Mouse (Mus musculus) splenic B cell, adult 2 months (primary cell): Measurements from ENCODE around the gene Olfr130.

ENCODE experiments used
- DNase-seq: peaks from one replicate; pipeline ENCODE4 v3.0.0-alpha.2; 2011; ENCODE audit warnings: low read depth, low spot score
- H3K27me3 ChIP-seq: 2 replicates; pipeline ENCODE4 v1.6.1; 2012; ENCODE audit warnings: mild to moderate bottlenecking, low read length, moderate library complexity, mixed read lengths; ENCODE audit not compliant: control insufficient read depth, poor library complexity, insufficient read depth, severe bottlenecking
- H3K36me3 ChIP-seq: 2 replicates; pipeline ENCODE4 v1.6.1; 2012; ENCODE audit warnings: mild to moderate bottlenecking, low read length, moderate library complexity, mixed read lengths; ENCODE audit not compliant: control insufficient read depth, poor library complexity, insufficient read depth, severe bottlenecking

Gene Olfr130

GRCm38 (mm10) chr17:38063621-38064020, at the start of gene Olfr130:
Gene Olfr130, plus strand, starts transcription at chr17:38063921.
- DNase-seq = no peak
- H3K27me3 ChIP-seq = no peaks in the 10 kb centered on the region
- H3K36me3 ChIP-seq = no peaks in the 10 kb centered on the region

GRCm38 (mm10) chr17:38016341-38016740, 47.4 kb upstream of the Olfr130 start:
- H3K27me3 ChIP-seq = no peaks in the 10 kb centered on the region
- no peaks in the 10 kb centered on the region for H3K36me3 ChIP-seq
- no peak for DNase-seq

GRCm38 (mm10) chr17:38026297-38026696, 37.4 kb upstream of the Olfr130 start:
- no peaks in the 10 kb centered on the region for H3K27me3 ChIP-seq
- DNase-seq = no peak
- no peaks in the 10 kb centered on the region for H3K36me3 ChIP-seq

- H3K27me3 ChIP-seq = no peaks in the 10 kb centered on the region
- H3K36me3 ChIP-seq = no peaks in the 10 kb centered on the region
- no peak for DNase-seq
Observed at GRCm38 (mm10) chr17:38059979-38060378, 3.7 kb upstream of the Olfr130 start, which contains the start of gene Olfr129. Gene Olfr129, minus strand, starts transcription at chr17:38060079.

- no peaks in the 10 kb centered on the region for H3K36me3 ChIP-seq
- H3K27me3 ChIP-seq = no peaks in the 10 kb centered on the region
- no peak for DNase-seq
Observed at GRCm38 (mm10) chr17:38082364-38082763, 18.6 kb downstream of the Olfr130 start.

GRCm38 (mm10) chr17:38088593-38088992, 24.9 kb downstream of the Olfr130 start, which contains the start of gene Olfr131:
Gene Olfr131, minus strand, starts transcription at chr17:38088693.
- H3K27me3 ChIP-seq = no peaks in the 10 kb centered on the region
- DNase-seq = no peak
- no peaks in the 10 kb centered on the region for H3K36me3 ChIP-seq
